Mouse (Mus musculus) midbrain, postnatal 0 days (tissue): ENCODE data around the gene Gm9857. TPM values are rescaled to one million over a fixed set of nuclear protein-coding genes. Genes with fewer than 3 reads are reported as not detected.

Experiments used
- ATAC-seq: fragments of 200-750 bp; cut with Nextera tagmentation; 2 replicates; pipeline ENCODE4 v1.8.0; 2017; ENCODE audit warnings: moderate number of reproducible peaks, mild to moderate bottlenecking, moderate TSS enrichment, moderate library complexity; ENCODE audit not compliant: low FRiP score
- DNase-seq: peaks from one replicate; pipeline ENCODE4 v3.0.0-alpha.2; 2015; ENCODE audit warnings: low spot score
- H3K27ac ChIP-seq: fragments of 300-500 bp; sonication (generic); 2 replicates; pipeline ENCODE4 v1.5.1; 2014; ENCODE audit warnings: low read depth, mild to moderate bottlenecking, low read length, mixed read lengths
- H3K27me3 ChIP-seq: fragments of 300-500 bp; sonication (generic); 2 replicates; pipeline ENCODE4 v1.6.1; 2014; ENCODE audit warnings: low read length, control low read depth, mixed read lengths; ENCODE audit not compliant: insufficient read depth
- H3K36me3 ChIP-seq: fragments of 300-500 bp; sonication (generic); 2 replicates; pipeline ENCODE4 v1.6.1; 2014; ENCODE audit warnings: low read length, control low read depth, mixed read lengths; ENCODE audit not compliant: insufficient read depth
- H3K4me1 ChIP-seq: fragments of 300-500 bp; sonication (generic); 2 replicates; pipeline ENCODE4 v1.6.1; 2014; ENCODE audit warnings: mild to moderate bottlenecking, control low read depth, antibody characterized with exemption, low read length, mixed read lengths; ENCODE audit not compliant: insufficient read depth
- H3K4me2 ChIP-seq: fragments of 300-500 bp; sonication (generic); 2 replicates; pipeline ENCODE4 v1.6.1; 2014; ENCODE audit warnings: low read depth, mild to moderate bottlenecking, low read length, mixed read lengths; ENCODE audit not compliant: poor library complexity, severe bottlenecking
- H3K4me3 ChIP-seq: fragments of 300-500 bp; sonication (generic); 2 replicates; pipeline ENCODE4 v1.5.1; 2014; ENCODE audit warnings: low read depth, mild to moderate bottlenecking, low read length, moderate library complexity
- H3K9ac ChIP-seq: fragments of 300-500 bp; sonication (generic); replicated peaks from 2 replicates; pipeline ENCODE4 v1.6.1; 2014; ENCODE audit warnings: mild to moderate bottlenecking, low read length, moderate library complexity, mixed read lengths; ENCODE audit not compliant: poor library complexity, severe bottlenecking
- H3K9me3 ChIP-seq: fragments of 300-500 bp; sonication (generic); 2 replicates; pipeline ENCODE4 v1.6.1; 2016; ENCODE audit warnings: low read length, control low read depth
- CTCF ChIP-seq: IDR thresholded peaks from 2 replicates; pipeline ENCODE4 v1.5.1; 2016; ENCODE audit warnings: antibody characterized with exemption, mild to moderate bottlenecking
- WGBS: fragments of 180-500 bp; shearing (Covaris S2); extraction: QIAGEN DNeasy Blood & Tissue Kit; methylation state at CpG from one replicate; pipeline ENCODE4 v1.1.7; 2014; 5-methylcytosine and 5-hydroxymethylcytosine counted together
- polyA plus RNA-seq: library from polyadenylated mRNA; unstranded; fragments of >200 nt; fragmentation: Nextera tagmentation; extraction: Ambion mirVana; gene quantifications from 2 replicates; pipeline ENCODE4 v1.2.1, GENCODE M21; 2015
- total RNA-seq: library from RNA; depleted of rRNA; stranded (reverse); fragments of >200 nt; gene quantifications from 2 replicates; pipeline ENCODE4 v1.2.3, GENCODE M21; 2014

The Gm9857 gene
- total and polyA plus RNA-seq, 2 experiments from 2014 or later = not detected

DNA sequence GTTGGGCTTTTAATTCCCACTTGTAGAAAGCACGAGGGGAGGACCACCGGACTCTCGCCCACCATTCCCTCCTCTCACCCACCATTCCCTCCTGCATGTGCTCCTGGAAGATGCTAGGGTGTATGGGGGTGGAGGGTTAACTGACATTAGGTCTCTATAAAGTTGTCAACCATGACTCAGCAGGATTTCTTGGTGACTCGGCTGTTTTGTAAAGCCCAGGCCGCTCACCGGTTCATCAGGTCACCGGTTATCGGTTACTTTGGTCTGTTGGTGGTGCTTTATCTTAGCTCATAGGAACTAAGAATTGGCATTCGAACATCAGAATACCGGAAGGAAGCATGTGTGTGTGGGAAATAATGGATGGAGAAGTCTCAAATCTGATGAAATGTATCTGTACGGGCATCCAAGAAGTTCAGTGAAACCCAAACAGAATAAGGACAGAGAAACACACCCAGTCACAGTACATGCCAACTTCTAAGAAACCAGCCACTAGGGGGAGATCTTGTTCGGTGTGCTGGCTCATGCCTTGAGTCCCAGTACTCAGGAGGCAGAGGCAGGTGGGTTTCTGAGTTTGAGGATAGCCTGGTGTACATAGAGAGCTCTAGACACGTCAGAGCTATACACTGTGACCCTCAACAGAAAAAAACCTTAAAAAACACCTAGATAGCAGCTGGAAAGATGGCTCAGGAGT, 37.2 kb upstream of the Gm9857 start:
- peak; percentile 44 for TF ChIP-seq CTCF
- no peak overlapping the region for H3K9ac ChIP-seq
- no peaks in the 10 kb centered on the region for H3K9me3 ChIP-seq
- no peak overlapping the region for H3K27ac ChIP-seq
- WGBS = 97% methylated on average over 13 of the region's 13 CpGs
- no peak overlapping the region for H3K4me3 ChIP-seq
- DNase-seq = no peak
- H3K36me3 ChIP-seq = peaks cover 40% of the 10 kb centered on the region
- no peak overlapping the region for H3K4me2 ChIP-seq
- H3K4me1 ChIP-seq = no peaks in the 10 kb centered on the region
- no peak for ATAC-seq
- H3K27me3 ChIP-seq = no peaks in the 10 kb centered on the region

DNA sequence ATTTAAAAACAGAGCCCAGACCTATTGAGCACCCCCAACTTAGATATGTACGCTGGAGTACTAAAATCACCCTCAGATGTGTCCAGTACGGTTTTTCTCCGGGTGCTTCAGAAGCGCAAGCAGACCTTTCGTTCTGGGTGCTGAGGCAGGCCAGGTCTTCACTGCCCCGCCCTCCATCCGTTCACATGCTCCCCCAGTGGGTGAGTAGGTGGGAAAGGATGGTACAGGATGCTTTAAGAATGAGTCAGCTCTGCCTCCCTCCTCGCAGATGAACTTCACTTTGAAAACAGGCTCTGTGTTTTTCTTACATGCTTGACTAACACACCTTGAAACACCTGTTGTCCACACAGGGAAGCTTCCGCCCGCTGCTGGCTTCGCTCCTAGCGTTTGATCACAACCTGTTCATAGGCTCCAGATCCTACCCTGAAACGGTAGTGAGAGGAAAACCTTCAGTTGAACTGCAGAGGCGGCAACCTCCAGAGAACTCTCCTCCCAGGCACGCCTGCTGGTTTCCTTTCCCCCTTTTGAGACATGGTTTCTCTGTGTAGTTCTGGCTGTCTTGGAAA, 34.8 kb upstream of the Gm9857 start:
- 87% methylated on average over 15 of the region's 15 CpGs for WGBS
- peaks cover 36% of the 10 kb centered on the region for H3K36me3 ChIP-seq

DNA sequence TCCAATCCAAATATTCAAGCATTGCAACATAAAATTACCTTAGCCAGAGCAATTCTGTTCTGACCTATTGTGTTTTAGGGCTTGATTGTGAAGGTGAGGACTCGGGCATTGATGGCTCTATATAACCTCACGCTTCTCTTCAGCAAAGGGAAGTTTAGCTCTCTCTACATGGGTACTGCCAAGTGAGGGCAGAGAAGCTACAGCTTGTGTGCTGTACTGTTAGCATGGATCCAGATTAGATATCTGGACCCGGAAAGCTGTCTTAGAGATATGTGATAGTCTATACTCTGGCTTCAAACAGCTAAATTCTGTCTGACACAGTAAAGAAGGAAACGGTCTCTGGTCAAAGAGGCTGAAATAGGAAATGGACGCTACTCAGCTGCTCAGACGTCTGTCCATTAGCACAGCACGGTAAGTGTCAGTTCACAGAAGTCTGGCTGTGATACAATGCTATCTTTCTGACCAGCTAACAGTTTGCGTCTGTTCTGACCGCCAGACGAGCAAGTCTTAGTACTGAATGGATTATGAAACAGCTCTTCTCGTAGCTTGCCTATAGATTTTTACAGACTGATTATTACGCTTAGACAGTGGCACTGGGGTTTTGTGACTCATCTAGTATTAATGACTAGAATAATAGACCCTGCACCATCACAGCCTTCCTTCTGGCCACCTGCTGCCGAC, 33.9 kb upstream of the Gm9857 start:
- TF ChIP-seq CTCF = no peak
- 74% methylated on average over 13 of the region's 13 CpGs for WGBS

More for the DNA sequence above, 34.8 kb upstream of the Gm9857 start:
- Histone ChIP-seq H3K4me3 (no peak overlapping the region), H3K9ac (no peak overlapping the region), H3K27me3 (no peaks in the 10 kb centered on the region), H3K4me1 (no peaks in the 10 kb centered on the region), H3K9me3 (no peaks in the 10 kb centered on the region), H3K4me2 (no peak overlapping the region), H3K27ac (no peak overlapping the region)
- TF ChIP-seq CTCF = no peak
- DNase-seq (no peak), ATAC-seq (no peak)

DNA sequence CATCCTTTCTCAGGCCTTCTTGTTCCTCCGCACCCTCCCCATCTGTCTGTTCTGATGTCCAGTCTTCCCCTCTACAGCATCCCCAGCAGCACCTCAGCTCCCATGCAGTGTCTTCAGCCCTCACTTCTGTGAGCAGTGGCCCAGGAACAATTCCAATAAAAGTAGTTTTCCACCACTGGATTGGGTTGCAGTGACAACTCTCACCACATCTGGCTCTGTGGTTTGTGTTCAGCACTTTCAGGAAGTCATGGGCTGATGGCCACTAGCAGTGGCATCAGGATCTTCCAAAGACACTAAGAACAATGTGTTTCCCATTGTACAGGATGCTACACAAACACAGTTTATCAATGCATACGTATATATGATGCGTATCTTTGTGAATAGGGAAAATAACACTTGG, 25.8 kb upstream of the Gm9857 start:
- Histone ChIP-seq H3K4me2 (no peak overlapping the region), H3K4me3 (no peak overlapping the region), H3K36me3 (peaks cover 4% of the 10 kb centered on the region; the same call in 1 of the 2 replicates), H3K9ac (no peak overlapping the region), H3K27me3 (no peaks in the 10 kb centered on the region), H3K27ac (no peak overlapping the region), H3K9me3 (no peaks in the 10 kb centered on the region), H3K4me1 (peaks cover 13% of the 10 kb centered on the region; the same call in 1 of the 2 replicates)
- no peak for TF ChIP-seq CTCF
- WGBS = 96% methylated on average over 3 of the region's 3 CpGs
- DNase-seq = no peak
- no peak for ATAC-seq

More for the DNA sequence above, 33.9 kb upstream of the Gm9857 start:
- Histone ChIP-seq H3K4me1 (no peaks in the 10 kb centered on the region), H3K4me2 (no peak overlapping the region), H3K9me3 (no peaks in the 10 kb centered on the region), H3K9ac (no peak overlapping the region), H3K4me3 (no peak overlapping the region), H3K36me3 (peaks cover 28% of the 10 kb centered on the region), H3K27me3 (no peaks in the 10 kb centered on the region), H3K27ac (no peak overlapping the region)
- no peak for ATAC-seq
- DNase-seq = no peak

DNA sequence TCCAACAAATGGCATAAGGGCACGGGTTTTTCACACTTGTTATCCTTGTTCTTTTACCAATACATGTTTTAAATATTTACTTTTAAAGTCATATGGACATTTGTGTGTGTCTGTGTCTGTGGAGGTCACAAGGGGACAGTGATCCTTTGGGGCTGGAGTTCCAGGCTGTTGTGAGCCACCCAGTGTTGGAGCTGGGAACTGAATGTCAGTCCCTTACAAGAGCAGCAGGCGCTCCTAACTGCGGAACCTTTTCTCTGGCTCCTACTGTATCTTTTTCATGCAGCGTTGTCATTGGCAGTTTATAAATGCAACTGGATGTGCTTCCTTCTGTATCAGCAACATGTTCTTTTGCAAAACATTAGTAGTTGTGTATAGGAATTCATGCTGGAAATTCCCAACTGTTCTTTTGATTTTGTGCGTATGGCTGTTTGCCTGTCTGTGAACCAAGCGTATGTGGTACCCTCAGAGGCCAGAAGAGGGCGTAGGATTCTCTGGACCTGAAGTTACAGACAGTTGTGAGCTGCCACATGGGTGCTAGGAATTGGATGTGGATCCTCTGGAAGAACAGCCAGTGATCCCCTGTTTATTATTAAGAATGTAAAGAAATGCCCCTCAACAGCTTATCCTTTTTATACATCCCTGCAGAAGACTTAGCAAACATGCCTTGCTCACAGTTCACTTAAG, 24.3 kb upstream of the Gm9857 start:
- ATAC-seq = no peak
- 79% methylated on average over 7 of the region's 7 CpGs for WGBS
- H3K9me3 ChIP-seq = no peaks in the 10 kb centered on the region
- TF ChIP-seq CTCF = peak; percentile 51
- DNase-seq = no peak
- H3K27ac ChIP-seq = no peak overlapping the region
- H3K9ac ChIP-seq = no peak overlapping the region
- H3K36me3 ChIP-seq = no peaks in the 10 kb centered on the region
- no peak overlapping the region for H3K4me2 ChIP-seq
- no peak overlapping the region for H3K4me3 ChIP-seq
- peaks cover 14% of the 10 kb centered on the region; the same call in 1 of the 2 replicates for H3K4me1 ChIP-seq
- no peaks in the 10 kb centered on the region for H3K27me3 ChIP-seq
